Mouse (Mus musculus) yolk sac, embryonic 10.5 days (tissue): ENCODE measurements around the gene 5430402E10Rik.
"Not testable (repeated sequence)": the region's sequence is repeated elsewhere in the genome, so short reads cannot be mapped to it uniquely, and the experiment has no call there.

Experiments used
- DNase-seq: peaks from one replicate; pipeline ENCODE4 v3.0.0-alpha.2; 2017; ENCODE audit warnings: low spot score

The 5430402E10Rik gene

GRCm38 (mm10) chrX:77924962-77925361 lies at the start of gene 5430402E10Rik:
Gene 5430402E10Rik, minus strand, starts transcription at chrX:77925062.
- DNase-seq, result not testable (repeated sequence)

GRCm38 (mm10) chrX:77880033-77880432 lies 44.8 kb downstream of the 5430402E10Rik start:
- DNase-seq, result not testable (repeated sequence)
